Mouse (Mus musculus): ENCODE results near the gene Car9.

Car9 gene

GRCm38 (mm10) chr4:43515764-43516708, 9.3 kb downstream of the Car9 start:
- in situ Hi-C loops (cut with MboI; ENCODE audit: unreplicated experiment in 2 of 2): no loop called here

GRCm38 (mm10) chr4:43519551-43519950, 12.8 kb downstream of the Car9 start:
- in situ Hi-C loops (cut with MboI; ENCODE audit: unreplicated experiment in 2 of 2): no loop called here

DNA sequence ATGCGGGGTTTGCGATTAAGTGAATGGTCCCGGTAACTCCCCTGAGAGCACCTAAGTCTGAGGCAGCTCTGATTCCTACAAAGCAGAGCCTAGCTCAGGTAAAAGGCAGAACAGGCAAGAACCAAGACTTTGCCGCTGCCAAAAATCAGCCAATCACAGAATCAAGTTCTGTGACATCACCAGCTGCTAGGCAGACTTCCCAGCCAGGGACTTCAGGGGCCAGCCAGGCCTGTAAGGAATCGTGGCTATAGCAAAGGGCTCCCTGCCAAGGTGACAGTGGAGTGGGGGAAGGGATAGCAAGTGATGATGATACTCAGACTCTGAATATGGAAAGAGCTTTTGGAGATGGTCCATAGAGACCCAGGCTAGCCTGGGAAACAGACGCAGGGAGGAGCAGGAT, 13.2 kb downstream of the Car9 start:
- in situ Hi-C loops (cut with MboI; ENCODE audit: unreplicated experiment in 2 of 2): no loop called here

DNA sequence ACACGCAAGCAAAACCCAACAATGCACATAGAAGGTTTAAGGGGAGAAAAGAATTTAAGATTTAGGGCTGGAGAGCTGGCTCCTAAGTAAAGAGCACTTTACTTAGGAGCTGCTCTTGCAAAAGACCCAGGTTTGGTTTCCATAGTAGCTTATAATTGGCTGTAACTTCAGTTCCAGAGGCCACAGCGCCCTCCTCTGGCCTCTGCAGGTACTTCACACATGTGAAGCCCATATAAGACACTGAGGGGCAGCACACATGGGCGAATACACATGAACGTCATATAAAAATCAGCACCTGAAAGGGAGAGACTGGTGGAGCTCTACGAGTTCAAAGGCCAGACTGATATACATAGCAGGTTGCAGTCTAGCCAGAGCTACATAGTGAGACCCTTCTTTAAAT, 21.1 kb downstream of the Car9 start:
- in situ Hi-C loops (cut with MboI; ENCODE audit: unreplicated experiment in 2 of 2): loop anchor here (5.0 to 25.0 kb wide), 4 partner anchors 46 to 334 kb away; partner anchors contain the start of genes Olfr71 (in 2 of the 2), Tesk1 (in 2 of the 2), Olfr155 (in 1 of the 2) and Sit1 (in 1 of the 2)

GRCm38 (mm10) chr4:43528487-43528886, 21.7 kb downstream of the Car9 start:
- in situ Hi-C loops (cut with MboI; ENCODE audit: unreplicated experiment in 2 of 2): loop anchor here (5.0 to 25.0 kb wide), 4 partner anchors 46 to 334 kb away; partner anchors contain the start of genes Olfr71 (in 2 of the 2), Tesk1 (in 2 of the 2), Olfr155 (in 1 of the 2) and Sit1 (in 1 of the 2)

DNA sequence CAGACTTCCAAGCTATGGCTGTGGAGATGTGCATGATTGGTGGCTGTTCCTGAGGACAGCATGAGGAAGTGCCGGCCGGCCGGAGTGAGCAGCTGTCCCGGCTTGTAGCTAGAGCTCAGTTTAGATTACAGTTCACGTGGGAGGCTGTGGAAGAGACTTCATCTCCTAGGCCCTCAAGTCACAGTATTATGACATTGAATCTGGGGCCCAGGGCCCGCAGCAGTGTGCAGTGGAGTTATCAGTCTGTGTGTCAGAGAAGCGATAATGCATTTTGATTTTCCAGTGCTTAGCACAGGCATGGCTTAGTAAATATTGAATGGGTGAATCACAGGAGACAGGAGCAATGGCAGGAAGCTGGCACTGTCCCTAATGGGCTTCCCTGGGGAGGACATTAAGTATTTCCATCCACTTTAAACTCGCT, 23.3 kb downstream of the Car9 start:
- in situ Hi-C loops (cut with MboI; ENCODE audit: unreplicated experiment in 2 of 2): loop anchor here in 1 of 2 experiments (25.0 kb wide), 1 partner anchor 332 kb away; the partner anchor contains the start of gene Olfr155

DNA sequence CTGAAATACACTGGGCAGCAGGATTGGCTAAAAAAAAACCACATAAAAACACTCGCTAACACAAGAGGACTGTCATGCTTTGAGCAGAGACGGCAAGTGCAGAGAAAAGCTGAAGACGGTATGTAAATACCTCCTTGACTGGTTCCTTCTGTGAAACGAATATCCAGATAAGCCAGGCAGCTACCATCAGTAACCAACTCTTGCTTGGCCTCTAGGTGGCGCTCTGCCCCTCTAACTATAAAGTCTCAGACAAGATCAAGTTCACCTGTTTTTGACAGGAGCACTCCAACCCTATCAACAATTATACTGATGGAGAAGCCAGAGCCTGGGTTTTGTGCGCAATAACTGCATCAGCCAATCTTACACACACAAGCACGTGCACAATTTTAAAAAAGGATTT, 23.8 kb downstream of the Car9 start:
- in situ Hi-C loops (cut with MboI; ENCODE audit: unreplicated experiment in 2 of 2): loop anchor here in 1 of 2 experiments (25.0 kb wide), 1 partner anchor 332 kb away; the partner anchor contains the start of gene Olfr155

DNA sequence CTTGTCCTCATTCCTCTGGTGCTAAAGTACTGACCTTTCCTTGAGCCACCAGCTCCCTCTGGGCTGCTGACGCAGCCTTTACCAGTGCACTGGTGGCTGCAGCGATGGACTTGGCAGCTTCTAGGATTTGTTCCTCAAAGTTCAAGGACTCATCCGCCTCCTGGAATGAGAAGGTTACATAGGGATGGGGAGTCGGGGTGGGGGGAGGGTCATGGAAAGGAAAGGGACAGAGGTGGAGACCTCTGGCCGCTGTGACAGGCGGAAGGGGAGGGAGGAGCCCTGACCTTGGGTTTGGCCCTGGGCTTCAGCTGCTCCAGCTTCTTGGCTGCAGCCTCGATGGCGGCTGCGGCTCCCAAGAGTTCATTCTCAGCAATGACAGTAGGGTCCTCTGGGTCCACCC, 26.5 kb downstream of the Car9 start:
- in situ Hi-C loops (cut with MboI; ENCODE audit: unreplicated experiment in 2 of 2): loop anchor here in 1 of 2 experiments (25.0 kb wide), 1 partner anchor 329 kb away; the partner anchor contains the start of gene Olfr155

DNA sequence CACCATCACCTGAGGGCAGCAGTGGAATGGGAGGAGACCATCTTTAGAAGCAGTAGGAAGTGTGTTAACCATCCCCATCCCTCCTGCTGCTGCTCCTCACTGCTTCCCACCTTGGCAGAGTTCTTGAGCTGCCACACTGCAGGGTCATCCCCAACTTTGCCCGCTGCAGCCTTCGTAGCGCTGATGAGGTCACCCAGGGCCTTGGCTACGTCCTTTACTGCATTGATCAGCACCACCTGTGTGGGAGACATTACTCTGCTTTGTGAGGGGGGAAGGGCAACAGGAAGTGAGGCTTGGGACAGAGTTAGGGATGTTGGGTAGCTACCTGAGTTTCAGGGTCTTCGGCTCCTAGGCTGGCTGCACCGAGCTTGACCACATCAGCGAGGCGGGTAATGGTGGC, 28.9 kb downstream of the Car9 start:
- in situ Hi-C loops (cut with MboI; ENCODE audit: unreplicated experiment in 2 of 2): loop anchor here in 1 of 2 experiments (25.0 kb wide), 1 partner anchor 327 kb away; the partner anchor contains the start of gene Olfr155

DNA sequence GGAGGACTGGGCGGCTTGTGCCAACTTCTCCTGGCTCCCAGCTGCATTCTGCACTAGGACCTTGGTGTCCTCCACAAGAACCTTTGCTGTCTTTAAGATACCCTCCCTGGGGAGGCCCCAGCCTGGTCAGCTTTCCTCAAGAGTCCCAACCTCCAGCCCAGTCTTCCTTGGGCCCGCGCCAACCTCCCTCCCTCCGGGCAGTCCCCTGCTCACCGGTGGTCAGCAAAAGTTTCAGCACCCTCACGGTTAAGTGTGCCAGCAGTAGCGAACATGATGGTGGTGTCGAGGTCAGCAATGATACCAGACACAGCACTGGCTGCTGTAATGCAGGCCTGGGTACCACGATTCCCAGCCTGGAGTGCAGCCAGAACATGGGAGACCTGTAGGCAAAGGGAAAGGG, 29.3 kb downstream of the Car9 start:
- in situ Hi-C loops (cut with MboI; ENCODE audit: unreplicated experiment in 2 of 2): loop anchor here in 1 of 2 experiments (25.0 kb wide), 1 partner anchor 326 kb away; the partner anchor contains the start of gene Olfr155

GRCm38 (mm10) chr4:43542044-43542443, 35.3 kb downstream of the Car9 start:
- in situ Hi-C loops (cut with MboI; ENCODE audit: unreplicated experiment in 2 of 2): loop anchor here in 1 of 2 experiments (25.0 kb wide), 1 partner anchor 320 kb away; the partner anchor contains the start of gene Olfr155

DNA sequence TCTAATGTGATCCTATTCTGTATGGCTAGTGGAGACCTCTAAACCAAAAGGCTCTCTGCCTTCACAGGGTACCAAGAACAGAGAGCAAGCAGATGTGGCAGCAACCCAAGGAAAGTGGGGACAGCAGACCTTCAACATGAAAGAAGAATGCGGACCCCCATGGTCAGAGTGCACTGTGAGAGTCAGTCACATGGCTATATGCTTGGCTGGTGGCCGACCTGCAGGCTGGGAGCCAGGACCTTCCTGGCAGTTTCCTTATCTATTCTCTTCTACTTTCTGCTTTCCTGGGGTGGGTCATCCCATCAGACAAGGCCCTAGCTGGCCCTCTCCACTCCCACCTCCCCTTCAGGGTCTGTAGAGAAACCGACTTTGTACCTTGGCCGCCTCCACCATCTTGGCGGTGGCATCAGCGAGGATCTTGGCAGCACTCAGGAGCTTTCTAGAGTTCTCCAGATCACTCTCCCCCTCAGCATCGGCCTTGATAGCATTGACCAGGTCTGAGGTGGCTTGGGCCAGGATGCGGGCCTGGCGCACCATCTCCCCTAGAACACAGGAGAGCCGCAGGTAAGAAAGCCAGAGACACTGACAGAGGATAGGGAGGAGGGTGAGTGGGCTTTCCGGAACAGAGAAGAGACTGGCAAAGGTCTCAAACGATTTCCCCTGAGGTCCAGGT, 39.7 kb downstream of the Car9 start:
- in situ Hi-C loops (cut with MboI; ENCODE audit: unreplicated experiment in 2 of 2): loop anchor here in 1 of 2 experiments (25.0 kb wide), 1 partner anchor 316 kb away; the partner anchor contains the start of gene Olfr155

- in situ Hi-C loops (cut with MboI; ENCODE audit: unreplicated experiment in 2 of 2): loop anchor here in 1 of 2 experiments (25.0 kb wide), 1 partner anchor 315 kb away; the partner anchor contains the start of gene Olfr155
Observed at GRCm38 (mm10) chr4:43547160-43547559, 40.4 kb downstream of the Car9 start.

- in situ Hi-C loops (cut with MboI; ENCODE audit: unreplicated experiment in 2 of 2): loop anchor here in 1 of 2 experiments (25.0 kb wide), 1 partner anchor 313 kb away; the partner anchor contains the start of gene Olfr155
Observed at GRCm38 (mm10) chr4:43549055-43549454, 42.3 kb downstream of the Car9 start.

DNA sequence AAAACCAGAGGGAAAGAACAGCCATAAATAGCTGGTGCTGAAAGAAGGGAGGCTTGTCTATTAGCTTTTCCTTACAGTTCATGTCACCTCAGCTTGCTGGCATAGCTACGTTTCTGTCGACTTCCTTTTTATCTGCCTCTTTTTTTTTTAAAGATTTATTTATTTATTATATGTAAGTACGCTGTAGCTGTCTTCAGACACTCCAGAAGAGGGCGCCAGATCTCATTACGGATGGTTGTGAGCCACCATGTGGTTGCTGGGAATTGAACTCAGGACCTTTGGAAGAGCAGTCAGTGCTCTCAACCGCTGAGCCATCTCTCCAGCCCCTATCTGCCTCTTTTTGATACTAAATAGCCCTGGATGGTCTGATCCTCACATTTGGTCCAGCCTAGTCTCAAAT, 45.1 kb downstream of the Car9 start:
- in situ Hi-C loops (cut with MboI; ENCODE audit: unreplicated experiment in 2 of 2): loop anchor here in 1 of 2 experiments (10.0 kb wide), 1 partner anchor 117 kb away; no protein-coding TSS in a partner anchor

- in situ Hi-C loops (cut with MboI; ENCODE audit: unreplicated experiment in 2 of 2): loop anchor here in 1 of 2 experiments (10.0 kb wide), 1 partner anchor 118 kb away; no protein-coding TSS in a partner anchor
Observed at GRCm38 (mm10) chr4:43552437-43552836, 45.7 kb downstream of the Car9 start.

GRCm38 (mm10) chr4:43553891-43554290, 47.1 kb downstream of the Car9 start:
- in situ Hi-C loops (cut with MboI; ENCODE audit: unreplicated experiment in 2 of 2): loop anchor here in 1 of 2 experiments (10.0 kb wide), 1 partner anchor 119 kb away; no protein-coding TSS in a partner anchor

GRCm38 (mm10) chr4:43555926-43556325, 49.2 kb downstream of the Car9 start:
- in situ Hi-C loops (cut with MboI; ENCODE audit: unreplicated experiment in 2 of 2): loop anchor here in 1 of 2 experiments (10.0 kb wide), 1 partner anchor 121 kb away; no protein-coding TSS in a partner anchor

DNA sequence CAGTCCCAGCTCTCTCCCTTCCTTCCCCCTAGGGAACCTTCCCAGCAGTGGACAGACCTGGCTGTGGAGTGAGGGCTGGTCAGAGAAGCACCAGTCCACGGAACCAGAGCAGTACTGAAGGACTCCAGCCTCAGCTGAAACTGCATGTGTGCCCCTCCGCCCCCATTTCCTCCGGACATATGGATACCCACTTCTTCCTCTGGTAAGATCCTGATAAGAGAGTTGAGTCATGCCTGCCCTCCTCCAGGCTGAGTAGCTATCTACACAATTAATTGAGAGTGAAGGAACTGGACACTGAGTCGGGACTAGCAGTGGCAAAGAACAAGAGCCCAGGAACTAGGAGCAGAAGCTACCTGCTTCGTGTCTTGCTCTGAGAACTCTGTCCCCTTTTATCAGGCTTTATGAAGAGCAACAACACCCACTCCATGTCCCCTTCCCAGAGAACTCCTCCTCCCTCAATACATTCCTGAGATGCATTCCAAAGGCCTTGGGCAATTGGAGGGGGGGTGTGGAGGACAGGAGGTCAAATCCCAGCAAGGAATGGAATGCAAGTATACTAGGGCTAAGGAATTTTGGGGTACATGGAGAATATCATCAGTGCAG, 51.4 kb downstream of the Car9 start:
- in situ Hi-C loops (cut with MboI; ENCODE audit: unreplicated experiment in 2 of 2): loop anchor here in 1 of 2 experiments (10.0 kb wide), 1 partner anchor 123 kb away; no protein-coding TSS in a partner anchor
